8 mouse cellular contexts compared by ENCODE assay signal in the genomic region with DNA sequence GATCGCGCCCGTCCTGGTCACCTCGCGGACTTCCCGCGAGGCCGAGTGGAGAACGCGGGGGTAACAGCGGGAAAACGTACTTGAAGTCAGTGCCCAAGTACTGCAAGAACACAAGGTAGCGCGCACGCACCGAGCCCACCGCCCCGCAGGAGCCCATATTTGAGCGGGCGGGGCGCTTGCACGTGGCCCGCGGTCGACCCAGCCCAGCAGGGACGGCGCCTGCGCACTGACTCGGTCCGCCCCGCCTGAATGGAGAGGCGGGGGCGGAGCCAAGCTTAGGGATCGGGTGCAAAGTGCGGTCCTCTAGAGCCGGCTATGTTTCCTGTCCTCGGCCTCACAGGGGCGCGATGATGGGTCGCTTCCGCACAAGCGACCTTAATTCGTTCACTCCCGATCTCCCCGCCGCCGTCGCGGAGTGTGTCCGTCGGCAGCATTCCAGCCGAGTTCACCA. TPM values are rescaled to one million over a fixed set of nuclear protein-coding genes. Genes with fewer than 3 reads are reported as not detected.
A peak's percentile ranks its signal among the peaks of the same experiment; 100 is the strongest.
DNase-seq lines count a peak whose midpoint lies in the region; ATAC-seq and TF ChIP-seq lines count a peak whose summit lies in the region.

A gene (minus strand): TSS at position 231 of the 451 bp plus-strand sequence.
A gene (plus strand): TSS at position 272 of the 451 bp plus-strand sequence.

- DNase-seq in WW6 (ENCODE audit: low read depth, low spot score), result peak; percentile 85
- peak; percentile 93 to 98 for DNase-seq in cerebellum, postnatal 4 days (ENCODE audit: low spot score in 2 of 2)
- peak; percentile 99 for DNase-seq in gastrocnemius, adult 2 months
- peak; percentile 98 for DNase-seq in hindbrain, postnatal 0 days (ENCODE audit: low spot score)
- peak; percentile 96 to 97 for DNase-seq in left cerebral cortex, adult 2 months (ENCODE audit: extremely low spot score in 1 of 2, low spot score in 2 of 2)
- peak; percentile 96 for DNase-seq in right cerebral cortex, adult 2 months (ENCODE audit: low spot score in 2 of 2)
- DNase-seq in urinary bladder, postnatal 14 days (ENCODE audit: low spot score), result peak; percentile 97

- H3K9ac ChIP-seq in hindbrain, postnatal 0 days (replicated peaks; ENCODE audit: low read length), result peak within 1 kb of the TSS; percentile 89

- H3K36me3 ChIP-seq in hindbrain, postnatal 0 days (ENCODE audit: insufficient read depth, low read length), result peaks cover 29% of the 10 kb centered on the region

- ATAC-seq in hindbrain, postnatal 0 days, result peak; percentile 88
- ATAC-seq in megakaryocyte, adult 5-6 weeks (ENCODE audit: poor library complexity, severe bottlenecking), result peak; percentile 72

- peak within 1 kb of the TSS; percentile 81 for H3K4me3 ChIP-seq in gastrocnemius, adult 2 months
- peak within 1 kb of the TSS; percentile 79 for H3K4me3 ChIP-seq in hindbrain, postnatal 0 days (ENCODE audit: low read length)
- H3K4me3 ChIP-seq in left cerebral cortex, adult 2 months, result peak within 1 kb of the TSS; percentile 100

- no peak for TF ChIP-seq CTCF in gastrocnemius, adult 2 months (IDR thresholded peaks at IDR 0.05)
- no peak for TF ChIP-seq CTCF in hindbrain, postnatal 0 days (IDR thresholded peaks at IDR 0.05; ENCODE audit: low read depth)
- no peak for TF ChIP-seq CTCF in left cerebral cortex, adult 2 months (IDR thresholded peaks at IDR 0.05)

- under 1% methylated on average over 52 of the region's 52 CpGs for WGBS in hindbrain, postnatal 0 days

- H3K27me3 ChIP-seq in hindbrain, postnatal 0 days (ENCODE audit: insufficient read depth, low read length), result no peaks in the 10 kb centered on the region

- intact Hi-C loops in gastrocnemius, adult 2 months (cut with DNase I), result loop anchor here (2.0 to 5.0 kb wide), 3 partner anchors 21 to 51 kb away; a partner anchor contains a TSS
- intact Hi-C loops in left cerebral cortex, adult 2 months (cut with DNase I), result loop anchor here (2.0 to 5.0 kb wide), 3 partner anchors 23 to 101 kb away; a partner anchor contains a TSS

- H3K4me2 ChIP-seq in hindbrain, postnatal 0 days (ENCODE audit: low read depth, low read length), result peak within 1 kb of the TSS; percentile 73

- peaks cover 32% of the 10 kb centered on the region for H3K4me1 ChIP-seq in hindbrain, postnatal 0 days (ENCODE audit: insufficient read depth, low read length)

- no peaks in the 10 kb centered on the region for H3K9me3 ChIP-seq in hindbrain, postnatal 0 days (ENCODE audit: low read length)

- peak within 1 kb of the TSS; percentile 96 for H3K27ac ChIP-seq in gastrocnemius, adult 2 months
- H3K27ac ChIP-seq in hindbrain, postnatal 0 days, result peak within 1 kb of the TSS; percentile 99
- H3K27ac ChIP-seq in left cerebral cortex, adult 2 months, result peak within 1 kb of the TSS; percentile 100

RNA-seq across cellular contexts. Expression of the first gene that starts in this region (rescaled TPM):
- 10 to 100 TPM; 10.5 to 13.4 TPM for total RNA-seq in gastrocnemius, adult 2 months (2021)
- 73.6 and 109 TPM in 2 replicates for total RNA-seq in hindbrain, postnatal 0 days (2014; rRNA removed)
- 58.8 and 59.6 TPM in 2 replicates for polyA plus RNA-seq in hindbrain, postnatal 0 days (2015; fragmentation: Nextera tagmentation; extraction: Ambion mirVana)
- total RNA-seq in left cerebral cortex, adult 2 months (2021), result 10 to 100 TPM; 55.0 to 61.2 TPM
- 11.4 and 14.1 TPM in 2 replicates for total RNA-seq in megakaryocyte, adult 5-6 weeks (2015)
- total RNA-seq in megakaryocyte, adult 5-6 weeks (2017), result 8.9 and 11.5 TPM in 2 replicates

RNA-seq across cellular contexts. Expression of the second gene that starts in this region (rescaled TPM):
- 1 to 10 TPM; 7.5 to 8.0 TPM for total RNA-seq in gastrocnemius, adult 2 months (2021)
- total RNA-seq in hindbrain, postnatal 0 days (2014; rRNA removed), result 69.5 and 93.5 TPM in 2 replicates
- 52.2 and 56.4 TPM in 2 replicates for polyA plus RNA-seq in hindbrain, postnatal 0 days (2015; fragmentation: Nextera tagmentation; extraction: Ambion mirVana)
- total RNA-seq in left cerebral cortex, adult 2 months (2021), result 100 to 1,000 TPM; 139 to 152 TPM
- 19.4 and 22.3 TPM in 2 replicates for total RNA-seq in megakaryocyte, adult 5-6 weeks (2015)
- 18.0 and 23.7 TPM in 2 replicates for total RNA-seq in megakaryocyte, adult 5-6 weeks (2017)

Comparison
In these comparisons a context has a peak if more than half of its experiments do, and no peak if none do; other contexts are left out.
1. Peak in every context shown above with its lines: DNase-seq, ATAC-seq, H3K4me3 ChIP-seq and H3K27ac ChIP-seq.